33 mouse cellular contexts compared by ENCODE assay signal in genomic region chr5:92318119-92318518, GRCm38 (mm10). TPM values are rescaled to one million over a fixed set of nuclear protein-coding genes. Genes with fewer than 3 reads are reported as not detected.
A peak's percentile ranks its signal among the peaks of the same experiment; 100 is the strongest.
DNase-seq lines count a peak whose midpoint lies in the region; ATAC-seq and TF ChIP-seq lines count a peak whose summit lies in the region.
"Had no signal": no experiment of that assay in that cellular context is flagged by ENCODE, and none has a peak within 500 bp of the region (broad histone marks: within the 10 kb centered on the region; RNA-seq: fewer than 3 reads in every experiment).

No protein-coding gene starts in this region.

- ATAC-seq in common myeloid progenitor, adult 5-6 weeks (replicated peaks; ENCODE audit: low read depth, poor library complexity, severe bottlenecking): peak; percentile 56; the same call in 1 of the 2 replicates
- peak; percentile 90 for ATAC-seq in megakaryocyte, adult 5-6 weeks (ENCODE audit: poor library complexity, severe bottlenecking)
- ATAC-seq in midbrain, embryonic 14.5 days (ENCODE audit: low FRiP score, low TSS enrichment): no peak
- ATAC-seq: activated CD4-positive, CD25-positive, alpha-beta regulatory T cell, adult 4 months; CD4-positive, CD25-positive, alpha-beta regulatory T cell, adult 4 months; forebrain, postnatal 0 days; intestine, embryonic 16.5 days; midbrain, embryonic 16.5 days had no signal

- no peak for TF ChIP-seq EP300 in CH12.LX (IDR thresholded peaks at IDR 0.05; ENCODE audit: low read length)

- no peak for TF ChIP-seq POLR2A in CH12.LX (IDR thresholded peaks at IDR 0.05; ENCODE audit: low read depth, low read length)

- dilution Hi-C loops in CH12.LX (cut with MboI; ENCODE audit: extremely low pct_ligation_motif_present, extremely low pct_unique_long_range_greater_than_20kb, low sequenced_read_pairs): no loop called here

- no peaks in the 10 kb centered on the region for H3K27me3 ChIP-seq in CH12.LX (replicated peaks)
- H3K27me3 ChIP-seq in midbrain, embryonic 14.5 days (ENCODE audit: control insufficient read depth, insufficient read depth, low read length): no peaks in the 10 kb centered on the region
- H3K27me3 ChIP-seq: heart, embryonic 15.5 days; limb, embryonic 13.5 days had no signal

- no peak for TF ChIP-seq CTCF in CH12.LX (conservative IDR thresholded peaks at IDR 0.05 in 1 of 2, IDR thresholded peaks at IDR 0.05 in 1 of 2; ENCODE audit: low read depth in 2 of 2, low read length in 2 of 2)

- no peak for TF ChIP-seq RAD21 in CH12.LX (IDR thresholded peaks at IDR 0.05; ENCODE audit: low read depth, low read length)

- no peak overlapping the region for H3K4me3 ChIP-seq in CH12.LX (replicated peaks in 1 of 3; ENCODE audit: low read depth in 2 of 3, low read length in 2 of 3, poor library complexity in 1 of 3)
- H3K4me3 ChIP-seq in midbrain, embryonic 14.5 days (replicated peaks; ENCODE audit: low read depth, low read length): no peak overlapping the region
- H3K4me3 ChIP-seq: forebrain, embryonic 10.5 days; heart, embryonic 15.5 days; limb, embryonic 13.5 days had no signal

- no peaks in the 10 kb centered on the region for H3K9me3 ChIP-seq in CH12.LX (replicated peaks; ENCODE audit: low read length)
- H3K9me3 ChIP-seq in midbrain, embryonic 14.5 days (ENCODE audit: control insufficient read depth, low read length): no peaks in the 10 kb centered on the region
- H3K9me3 ChIP-seq: forebrain, embryonic 10.5 days; heart, embryonic 15.5 days; limb, embryonic 13.5 days had no signal

- in situ Hi-C loops in CH12.LX (cut with MboI; ENCODE audit: low pct_ligation_motif_present, low pct_unique_long_range_greater_than_20kb, low sequenced_read_pairs): loop anchor here (5.0 kb wide), 1 partner anchor 59 kb away; no protein-coding TSS in a partner anchor

- peaks cover 0 to 8% of the 10 kb centered on the region in 2 experiments; a peak in 2 of 4 replicates for H3K4me1 ChIP-seq in CH12.LX (ENCODE audit: control insufficient read depth in 1 of 2, insufficient read depth in 2 of 2)
- no peaks in the 10 kb centered on the region for H3K4me1 ChIP-seq in midbrain, embryonic 14.5 days (ENCODE audit: control insufficient read depth, insufficient read depth, low read length)
- H3K4me1 ChIP-seq: forebrain, embryonic 10.5 days had no signal

- no peaks in the 10 kb centered on the region for H3K79me2 ChIP-seq in CH12.LX (replicated peaks; ENCODE audit: control insufficient read depth, extremely low read depth, insufficient read depth, poor library complexity, severe bottlenecking)

- H3K27ac ChIP-seq in CH12.LX (ENCODE audit: insufficient read depth, low read depth): no peak overlapping the region
- H3K27ac ChIP-seq in midbrain, embryonic 14.5 days (replicated peaks; ENCODE audit: low read depth, low read length): no peak overlapping the region
- H3K27ac ChIP-seq: forebrain, embryonic 10.5 days; heart, embryonic 15.5 days; hindbrain, embryonic 14.5 days; limb, embryonic 13.5 days; stomach, postnatal 0 days had no signal

- DNase-seq in heart, adult 11 months: peak; percentile 64
- no peak for DNase-seq in heart, postnatal 4 days
- peak; percentile 31 for DNase-seq in CH12.LX (ENCODE audit: extremely low read depth)
- DNase-seq in layer of hippocampus, postnatal 25 days (ENCODE audit: extremely low spot score in 1 of 2, low spot score in 1 of 2): no peak
- DNase-seq in urinary bladder, postnatal 14 days (ENCODE audit: low spot score): no peak
- DNase-seq in midbrain, embryonic 14.5 days: no peak
- DNase-seq: adrenal gland, adult 8-10 months; cerebellum, adult 9-11 months; forebrain, postnatal 0 days; gastrocnemius, postnatal 25 days; heart, postnatal 36 days; kidney, postnatal 36 days; right cerebral cortex, adult 18-20 months; thymus, adult 2 months had no signal

- 91% methylated on average over 7 of the region's 7 CpGs for WGBS in midbrain, embryonic 14.5 days

- no peak overlapping the region for H3K9ac ChIP-seq in CH12.LX (ENCODE audit: insufficient read depth, low read depth)
- H3K9ac ChIP-seq in midbrain, embryonic 14.5 days (replicated peaks; ENCODE audit: low read length): no peak overlapping the region
- H3K9ac ChIP-seq: forebrain, postnatal 0 days; heart, embryonic 15.5 days; hindbrain, embryonic 14.5 days; limb, embryonic 13.5 days; lung, embryonic 14.5 days had no signal

- no peaks in the 10 kb centered on the region for H3K36me3 ChIP-seq in CH12.LX (replicated peaks in 1 of 2; ENCODE audit: control insufficient read depth in 1 of 2, insufficient read depth in 1 of 2, low read length in 1 of 2)
- H3K36me3 ChIP-seq in midbrain, embryonic 14.5 days (ENCODE audit: control insufficient read depth, insufficient read depth, low read length): no peaks in the 10 kb centered on the region
- H3K36me3 ChIP-seq: forebrain, embryonic 10.5 days; heart, embryonic 15.5 days; limb, embryonic 13.5 days had no signal

- H3K4me2 ChIP-seq in CH12.LX (ENCODE audit: insufficient read depth, low read depth, poor library complexity, severe bottlenecking): no peak overlapping the region
- no peak overlapping the region for H3K4me2 ChIP-seq in midbrain, embryonic 14.5 days (ENCODE audit: low read length)
- H3K4me2 ChIP-seq: heart, embryonic 15.5 days; hindbrain, embryonic 14.5 days; limb, embryonic 13.5 days; lung, embryonic 14.5 days had no signal

TF ChIP-seq in CH12.LX, 34 proteins besides CTCF, POLR2A, EP300 and RAD21:
- TF ChIP-seq BHLHE40 (IDR thresholded peaks at IDR 0.05; ENCODE audit: low read depth, low read length): no peak
- no peak for TF ChIP-seq KAT2A (IDR thresholded peaks at IDR 0.05; ENCODE audit: insufficient replicate concordance, low read length)
- TF ChIP-seq ELF1 (IDR thresholded peaks at IDR 0.05; ENCODE audit: low read depth, low read length): no peak
- no peak for TF ChIP-seq E2F4 (IDR thresholded peaks at IDR 0.05; ENCODE audit: insufficient replicate concordance, low read depth, low read length)
- 0 out of 2 replicates have a peak, but pooled peaks have one; percentile 20 for TF ChIP-seq NELFE (IDR thresholded peaks at IDR 0.05; ENCODE audit: low read depth, low read length)
- TF ChIP-seq NRF1 (IDR thresholded peaks at IDR 0.05; ENCODE audit: low read depth, low read length): no peak
- TF ChIP-seq ZC3H11A (IDR thresholded peaks at IDR 0.05; ENCODE audit: low read depth, low read length): no peak
- TF ChIP-seq IRF4 (IDR thresholded peaks at IDR 0.05; ENCODE audit: low read depth, low read length): no peak
- no peak for TF ChIP-seq GABPA (IDR thresholded peaks at IDR 0.05; ENCODE audit: insufficient replicate concordance, low read depth, low read length)

RNA-seq across cellular contexts. Expression of gene Sdad1, which starts 7.8 kb away (rescaled TPM):
- 10 to 100 TPM; 20.0 to 21.7 TPM for total RNA-seq in heart, postnatal 4 days (2021)
- total RNA-seq in CH12.LX (2012; rRNA removed): 43.6 and 51.7 TPM in 2 replicates
- total RNA-seq in CH12.LX (2014; rRNA removed): 62.9 and 63.7 TPM in 2 replicates
- polyA plus RNA-seq in CH12.LX (2012; ENCODE audit: insufficient read length, low read depth): 72.9 and 95.3 TPM in 2 replicates
- 75.4 and 86.8 TPM in 2 replicates for total RNA-seq in common myeloid progenitor, adult 5-6 weeks (2017)
- 21.6 and 32.1 TPM in 2 replicates for total RNA-seq in megakaryocyte, adult 5-6 weeks (2015)
- total RNA-seq in megakaryocyte, adult 5-6 weeks (2017): 38.3 and 50.1 TPM in 2 replicates
- total RNA-seq in layer of hippocampus, postnatal 25 days (2021): 10 to 100 TPM; 20.1 to 25.5 TPM
- polyA plus RNA-seq in midbrain, embryonic 14.5 days (2014; fragmentation: Nextera tagmentation; extraction: Ambion mirVana): 29.9 and 38.8 TPM in 2 replicates

RNA-seq across cellular contexts. Expression of gene Cxcl9, which starts 9.8 kb away (rescaled TPM):
- total RNA-seq in heart, postnatal 4 days (2021): under 1 TPM; 0.26 to 0.74 TPM
- not detected in 2 replicates for total RNA-seq in CH12.LX (2012; rRNA removed)
- not detected in 2 replicates for total RNA-seq in CH12.LX (2014; rRNA removed)
- not detected in 2 replicates for polyA plus RNA-seq in CH12.LX (2012; ENCODE audit: insufficient read length, low read depth)
- total RNA-seq in common myeloid progenitor, adult 5-6 weeks (2017): 0.09 TPM in 1 of 2 replicates, not detected in the other
- 0.14 and 0.45 TPM in 2 replicates for total RNA-seq in megakaryocyte, adult 5-6 weeks (2015)
- 0.61 and 10.7 TPM in 2 replicates for total RNA-seq in megakaryocyte, adult 5-6 weeks (2017)
- total RNA-seq in layer of hippocampus, postnatal 25 days (2021): not detected
- polyA plus RNA-seq in midbrain, embryonic 14.5 days (2014; fragmentation: Nextera tagmentation; extraction: Ambion mirVana): not detected in 2 replicates
- total RNA-seq: ES-E14; forebrain, postnatal 0 days; left cerebral cortex, postnatal 14 days had no signal
- polyA plus RNA-seq: cortical plate, adult 2 months; embryonic facial prominence, embryonic 11.5 days; forebrain, embryonic 10.5 days; forebrain, postnatal 0 days; heart, embryonic 15.5 days; hindbrain, embryonic 14.5 days; intestine, embryonic 16.5 days; kidney, embryonic 14.5 days; lung, embryonic 14.5 days; midbrain, embryonic 16.5 days; neural tube, embryonic 14.5 days had no signal

RNA-seq across cellular contexts. Expression of gene Art3, which starts 13.5 kb away (rescaled TPM):
- 100 to 1,000 TPM; 284 to 319 TPM for total RNA-seq in heart, postnatal 4 days (2021)
- 0.25 and 0.34 TPM in 2 replicates for total RNA-seq in CH12.LX (2012; rRNA removed)
- total RNA-seq in CH12.LX (2014; rRNA removed): not detected in 2 replicates
- not detected in 2 replicates for polyA plus RNA-seq in CH12.LX (2012; ENCODE audit: insufficient read length, low read depth)
- total RNA-seq in common myeloid progenitor, adult 5-6 weeks (2017): not detected in 2 replicates
- total RNA-seq in megakaryocyte, adult 5-6 weeks (2015): not detected in 2 replicates
- not detected in 2 replicates for total RNA-seq in megakaryocyte, adult 5-6 weeks (2017)
- total RNA-seq in layer of hippocampus, postnatal 25 days (2021): 1 to 10 TPM; 5.0 to 5.5 TPM
- polyA plus RNA-seq in midbrain, embryonic 14.5 days (2014; fragmentation: Nextera tagmentation; extraction: Ambion mirVana): 3.7 and 6.1 TPM in 2 replicates

RNA-seq across cellular contexts. Expression of gene Cxcl10, which starts 30.6 kb away (rescaled TPM):
- under 1 TPM in 1 of 2 experiments, not detected in 1; 0.47 TPM for total RNA-seq in heart, postnatal 4 days (2021)
- total RNA-seq in CH12.LX (2012; rRNA removed): 0.30 and 0.55 TPM in 2 replicates
- total RNA-seq in CH12.LX (2014; rRNA removed): 1.8 and 2.6 TPM in 2 replicates
- 4.9 and 5.1 TPM in 2 replicates for polyA plus RNA-seq in CH12.LX (2012; ENCODE audit: insufficient read length, low read depth)
- 2.2 and 3.2 TPM in 2 replicates for total RNA-seq in common myeloid progenitor, adult 5-6 weeks (2017)
- 27.7 and 36.5 TPM in 2 replicates for total RNA-seq in megakaryocyte, adult 5-6 weeks (2015)
- 7.3 and 7.4 TPM in 2 replicates for total RNA-seq in megakaryocyte, adult 5-6 weeks (2017)
- total RNA-seq in layer of hippocampus, postnatal 25 days (2021): not detected
- 3.5 TPM in 1 of 2 replicates, not detected in the other for polyA plus RNA-seq in midbrain, embryonic 14.5 days (2014; fragmentation: Nextera tagmentation; extraction: Ambion mirVana)
- total RNA-seq: gastrocnemius, postnatal 25 days; heart, adult 8-10 months; left cerebral cortex, postnatal 14 days had no signal
- polyA plus RNA-seq: forebrain, embryonic 10.5 days; lung, embryonic 14.5 days; neural tube, embryonic 14.5 days had no signal

RNA-seq across cellular contexts. Expression of gene Naaa, which starts 40.1 kb away (rescaled TPM):
- 10 to 100 TPM in 1 of 2 experiments, 1 to 10 TPM in 1; 9.9 to 11.3 TPM for total RNA-seq in heart, postnatal 4 days (2021)
- total RNA-seq in CH12.LX (2012; rRNA removed) (13.7 and 16.2 TPM in 2 replicates), CH12.LX (2014; rRNA removed) (13.5 and 15.4 TPM in 2 replicates)
- polyA plus RNA-seq in CH12.LX (2012; ENCODE audit: insufficient read length, low read depth): 11.5 and 14.5 TPM in 2 replicates
- 3.4 and 8.2 TPM in 2 replicates for total RNA-seq in common myeloid progenitor, adult 5-6 weeks (2017)
- total RNA-seq in megakaryocyte, adult 5-6 weeks (2015): 310 and 351 TPM in 2 replicates
- total RNA-seq in megakaryocyte, adult 5-6 weeks (2017): 171 and 196 TPM in 2 replicates
- 10 to 100 TPM; 46.4 to 48.1 TPM for total RNA-seq in layer of hippocampus, postnatal 25 days (2021)
- polyA plus RNA-seq in midbrain, embryonic 14.5 days (2014; fragmentation: Nextera tagmentation; extraction: Ambion mirVana): 15.2 and 17.4 TPM in 2 replicates

Comparison
In these comparisons a context has a peak if more than half of its experiments do, and no peak if none do; other contexts are left out.
1. DNase-seq: peak in heart, adult 11 months (single experiment) and CH12.LX (single experiment); none in heart, postnatal 4 days (single experiment), layer of hippocampus, postnatal 25 days (0 of 2), urinary bladder, postnatal 14 days (single experiment) and midbrain, embryonic 14.5 days (single experiment).
2. RNA of gene Art3, which starts 13.5 kb away (total RNA-seq): 284 to 319 TPM in heart, postnatal 4 days; 5.0 to 5.5 TPM in layer of hippocampus, postnatal 25 days, 0.25 to 0.34 TPM in CH12.LX, not detected in common myeloid progenitor, adult 5-6 weeks and not detected in megakaryocyte, adult 5-6 weeks; every median in the first group is over 10 times any median in the second.